Mouse (Mus musculus) midbrain, embryonic 10.5 days (tissue): ENCODE measurements around the gene Zfp273. TPM values are rescaled to one million over a fixed set of nuclear protein-coding genes. Genes with fewer than 3 reads are reported as not detected.
"Not testable (repeated sequence)": the region's sequence is repeated elsewhere in the genome, so short reads cannot be mapped to it uniquely, and the experiment has no call there.

ENCODE experiments used
- DNase-seq: peaks from one replicate; pipeline ENCODE4 v3.0.0-alpha.2; 2017; ENCODE audit warnings: low spot score
- H3K27ac ChIP-seq: fragments of 300-500 bp; sonication (generic); replicated peaks from 2 replicates; pipeline ENCODE4 v1.5.1; 2016; ENCODE audit warnings: mild to moderate bottlenecking
- H3K27me3 ChIP-seq: fragments of 300-500 bp; sonication (generic); 2 replicates; pipeline ENCODE4 v1.6.1; 2016; ENCODE audit warnings: low read depth, mild to moderate bottlenecking; ENCODE audit not compliant: poor library complexity, severe bottlenecking
- H3K36me3 ChIP-seq: fragments of 300-500 bp; sonication (generic); 2 replicates; pipeline ENCODE4 v1.6.1; 2016; ENCODE audit warnings: mild to moderate bottlenecking, moderate library complexity
- H3K4me1 ChIP-seq: fragments of 300-500 bp; sonication (generic); 2 replicates; pipeline ENCODE4 v1.6.1; 2016
- H3K4me3 ChIP-seq: fragments of 300-500 bp; sonication (generic); 2 replicates; pipeline ENCODE4 v1.5.1; 2016; ENCODE audit warnings: mild to moderate bottlenecking, moderate library complexity
- H3K9me3 ChIP-seq: fragments of 300-500 bp; sonication (generic); replicated peaks from 2 replicates; pipeline ENCODE4 v1.6.1; 2016; ENCODE audit warnings: mild to moderate bottlenecking
- WGBS: fragments of 180-500 bp; shearing (Covaris S2); methylation state at CpG from one replicate; pipeline ENCODE4 v1.1.7; 2016; 5-methylcytosine and 5-hydroxymethylcytosine counted together
- polyA plus RNA-seq: library from polyadenylated mRNA; unstranded; fragments of >200 nt; fragmentation: Nextera tagmentation; extraction: Ambion mirVana; gene quantifications from 2 replicates; pipeline ENCODE4 v1.2.1, GENCODE M21; 2016

The Zfp273 gene
- polyA plus RNA-seq, 1 experiment from 2014 or later = 6.3 TPM

- H3K36me3 ChIP-seq = no peaks in the 10 kb centered on the region
- WGBS = 0% methylated on average over 15 of the region's 19 CpGs
- H3K9me3 ChIP-seq = no peaks in the 10 kb centered on the region
- H3K27me3 ChIP-seq = no peaks in the 10 kb centered on the region
- DNase-seq = peak; percentile 68
- H3K4me3 ChIP-seq = peak overlapping the region; percentile 53
- H3K27ac ChIP-seq = peak overlapping the region; percentile 67
- peaks cover 10% of the 10 kb centered on the region for H3K4me1 ChIP-seq
These were observed 30.7 kb downstream of the Zfp273 start for GRCm38 (mm10) chr13:67844119-67844852.

DNA sequence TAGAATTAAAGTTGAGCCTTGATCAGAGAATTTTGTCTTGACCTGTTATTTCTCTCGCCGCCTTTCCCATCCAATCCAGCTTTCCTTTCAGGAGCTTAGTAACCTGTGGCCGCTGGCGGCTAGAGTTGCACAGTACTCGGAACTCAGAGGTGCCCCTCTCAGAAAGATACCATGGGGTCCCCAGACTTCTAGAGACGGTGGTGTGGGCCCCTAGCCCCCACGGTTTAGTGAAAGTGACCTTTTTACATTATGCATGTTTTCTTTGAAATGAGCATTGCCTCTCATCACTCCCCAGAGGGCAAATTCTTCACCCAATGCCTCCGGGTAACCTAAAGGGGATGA is 31.3 kb downstream of the Zfp273 start:
- Histone ChIP-seq H3K4me1 (peaks cover 10% of the 10 kb centered on the region), H3K9me3 (no peaks in the 10 kb centered on the region), H3K36me3 (no peaks in the 10 kb centered on the region), H3K4me3 (peak overlapping the region; percentile 53), H3K27me3 (no peaks in the 10 kb centered on the region), H3K27ac (no peak overlapping the region; the same call in 1 of the 2 replicates)
- no peak for DNase-seq
- WGBS = 19% methylated on average over 8 of the region's 8 CpGs

DNA sequence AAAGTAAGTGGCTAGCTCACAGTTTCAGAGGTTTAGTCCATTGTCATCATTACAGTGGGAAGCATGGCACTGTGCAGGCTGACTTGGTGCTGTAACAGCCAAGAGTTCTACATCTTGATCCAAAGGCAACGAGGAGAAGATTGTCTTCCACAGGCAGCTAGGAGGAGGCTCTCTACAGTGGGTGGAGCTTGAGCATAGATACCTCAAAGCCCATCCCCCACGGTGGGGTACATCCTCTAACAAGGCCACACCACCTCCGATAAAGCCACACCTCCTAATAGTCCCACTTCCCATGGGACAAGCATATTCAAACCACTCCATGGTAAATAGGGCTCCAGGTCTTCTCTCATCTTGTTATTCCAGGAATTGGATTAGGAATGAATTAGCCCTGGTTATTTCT is 36.8 kb downstream of the Zfp273 start:
- 78% methylated on average over 3 of the region's 3 CpGs for WGBS
- no peak overlapping the region for H3K27ac ChIP-seq
- no peaks in the 10 kb centered on the region for H3K27me3 ChIP-seq
- H3K4me3 ChIP-seq = no peak overlapping the region
- DNase-seq = no peak
- H3K9me3 ChIP-seq = no peaks in the 10 kb centered on the region
- no peaks in the 10 kb centered on the region for H3K36me3 ChIP-seq
- no peaks in the 10 kb centered on the region for H3K4me1 ChIP-seq

GRCm38 (mm10) chr13:67853130-67853529 is 39.6 kb downstream of the Zfp273 start:
- no peaks in the 10 kb centered on the region for H3K4me1 ChIP-seq
- no peaks in the 10 kb centered on the region for H3K27me3 ChIP-seq
- WGBS = 81% methylated on average over 6 of the region's 6 CpGs

DNA sequence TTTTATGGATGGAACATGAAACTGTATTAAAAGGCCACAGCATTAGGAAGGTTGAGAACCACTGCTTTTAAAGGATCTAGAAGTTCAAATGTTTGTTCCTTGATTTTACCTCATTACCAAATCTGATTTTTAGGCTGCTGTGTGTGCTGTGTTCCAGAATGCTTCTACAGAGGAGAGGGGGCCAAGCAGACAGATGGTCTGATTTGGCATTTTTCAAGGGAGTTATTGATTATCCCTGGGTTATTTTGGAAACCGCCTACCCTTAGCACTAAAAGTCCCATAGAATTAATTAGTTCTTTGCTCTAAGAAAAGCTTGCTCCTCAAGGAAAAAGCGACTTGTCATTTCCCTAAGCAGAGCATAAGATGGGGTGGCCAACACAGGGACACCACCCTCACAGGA is 40.4 kb downstream of the Zfp273 start:
- no peaks in the 10 kb centered on the region for H3K27me3 ChIP-seq
- H3K36me3 ChIP-seq = no peaks in the 10 kb centered on the region
- WGBS = 75% methylated on average over 2 of the region's 2 CpGs
- H3K27ac ChIP-seq = no peak overlapping the region
- no peaks in the 10 kb centered on the region for H3K4me1 ChIP-seq
- H3K9me3 ChIP-seq = no peaks in the 10 kb centered on the region
- H3K4me3 ChIP-seq = no peak overlapping the region
- no peak for DNase-seq

More at GRCm38 (mm10) chr13:67853130-67853529, 39.6 kb downstream of the Zfp273 start:
- Histone ChIP-seq H3K4me3 (no peak overlapping the region), H3K9me3 (no peaks in the 10 kb centered on the region), H3K36me3 (no peaks in the 10 kb centered on the region), H3K27ac (no peak overlapping the region)
- no peak for DNase-seq

- no peak overlapping the region for H3K4me3 ChIP-seq
- DNase-seq = no peak
- no peaks in the 10 kb centered on the region for H3K36me3 ChIP-seq
- no peaks in the 10 kb centered on the region for H3K27me3 ChIP-seq
- H3K4me1 ChIP-seq = no peaks in the 10 kb centered on the region
- 8% methylated on average over 1 of the region's 1 CpGs for WGBS
- H3K27ac ChIP-seq = no peak overlapping the region
- H3K9me3 ChIP-seq = no peaks in the 10 kb centered on the region
These were observed 43.8 kb downstream of the Zfp273 start for GRCm38 (mm10) chr13:67857317-67857716.

DNA sequence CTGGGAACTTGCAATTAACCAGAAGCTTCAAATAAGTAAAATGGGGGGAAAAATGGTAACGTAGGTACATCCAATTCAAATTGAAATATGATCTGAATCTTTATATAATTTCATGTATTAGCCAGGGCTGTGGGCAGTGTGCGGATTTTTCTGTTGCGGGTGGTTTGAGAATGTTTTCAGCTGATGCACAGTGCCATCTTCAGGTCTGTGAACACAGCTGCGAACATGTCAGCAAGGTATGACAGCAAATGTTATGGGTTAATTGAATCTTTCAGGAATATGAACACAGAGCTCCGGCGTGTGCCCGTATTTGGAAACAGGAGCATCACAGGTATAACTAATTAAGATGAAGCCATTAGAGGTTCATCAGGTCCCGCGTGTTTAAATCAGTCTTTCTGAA is 49.0 kb downstream of the Zfp273 start:
- Histone ChIP-seq H3K36me3 (no peaks in the 10 kb centered on the region), H3K27me3 (no peaks in the 10 kb centered on the region), H3K4me3 (no peak overlapping the region), H3K27ac (no peak overlapping the region), H3K4me1 (no peaks in the 10 kb centered on the region), H3K9me3 (no peaks in the 10 kb centered on the region)
- 84% methylated on average over 9 of the region's 9 CpGs for WGBS
- no peak for DNase-seq

- Histone ChIP-seq H3K27ac (no peak within 1 kb of the TSS), H3K4me3 (no peak within 1 kb of the TSS), H3K9me3 (no peaks in the 10 kb centered on the region), H3K36me3 (no peaks in the 10 kb centered on the region), H3K27me3 (no peaks in the 10 kb centered on the region), H3K4me1 (no peaks in the 10 kb centered on the region)
- WGBS = 88% methylated on average over 11 of the region's 11 CpGs
- no peak for DNase-seq
These were observed 49.5 kb downstream of the Zfp273 start, which contains the start of gene BC048507 for GRCm38 (mm10) chr13:67863026-67863425. BC048507 (plus strand) TSS chr13:67863326.

- no peak overlapping the region for H3K4me3 ChIP-seq
- H3K27me3 ChIP-seq = no peaks in the 10 kb centered on the region
- no peaks in the 10 kb centered on the region for H3K9me3 ChIP-seq
- no peak overlapping the region for H3K27ac ChIP-seq
- 53% methylated on average over 5 of the region's 5 CpGs for WGBS
- DNase-seq = no peak
- no peaks in the 10 kb centered on the region for H3K36me3 ChIP-seq
- no peaks in the 10 kb centered on the region for H3K4me1 ChIP-seq
These were observed 51.3 kb downstream of the Zfp273 start for GRCm38 (mm10) chr13:67864764-67865350.

DNA sequence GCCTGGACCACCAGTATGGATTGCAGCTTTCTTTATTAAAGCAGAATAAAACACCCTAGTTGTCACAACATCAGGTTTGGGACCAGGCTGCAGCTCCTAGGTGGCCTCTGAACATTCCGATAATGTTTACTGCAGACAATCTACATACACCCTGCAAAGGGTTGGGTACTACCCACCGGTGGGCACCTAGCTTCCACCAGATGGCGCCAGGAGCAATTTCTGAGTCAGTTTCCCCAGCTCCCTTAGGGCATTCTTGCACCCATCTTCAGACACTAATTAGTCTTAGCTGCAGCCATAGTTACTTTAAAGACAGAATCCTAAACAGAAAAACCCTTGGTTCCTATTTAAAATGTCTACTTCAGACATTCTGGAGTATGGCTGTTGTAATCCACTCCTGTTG is 54.4 kb downstream of the Zfp273 start:
- Histone ChIP-seq H3K4me1 (no peaks in the 10 kb centered on the region), H3K27ac (no peak overlapping the region), H3K36me3 (no peaks in the 10 kb centered on the region), H3K27me3 (no peaks in the 10 kb centered on the region), H3K4me3 (no peak overlapping the region), H3K9me3 (peaks cover 12% of the 10 kb centered on the region; the same call in 1 of the 2 replicates)
- 32% methylated on average over 3 of the region's 3 CpGs for WGBS
- no peak for DNase-seq

DNA sequence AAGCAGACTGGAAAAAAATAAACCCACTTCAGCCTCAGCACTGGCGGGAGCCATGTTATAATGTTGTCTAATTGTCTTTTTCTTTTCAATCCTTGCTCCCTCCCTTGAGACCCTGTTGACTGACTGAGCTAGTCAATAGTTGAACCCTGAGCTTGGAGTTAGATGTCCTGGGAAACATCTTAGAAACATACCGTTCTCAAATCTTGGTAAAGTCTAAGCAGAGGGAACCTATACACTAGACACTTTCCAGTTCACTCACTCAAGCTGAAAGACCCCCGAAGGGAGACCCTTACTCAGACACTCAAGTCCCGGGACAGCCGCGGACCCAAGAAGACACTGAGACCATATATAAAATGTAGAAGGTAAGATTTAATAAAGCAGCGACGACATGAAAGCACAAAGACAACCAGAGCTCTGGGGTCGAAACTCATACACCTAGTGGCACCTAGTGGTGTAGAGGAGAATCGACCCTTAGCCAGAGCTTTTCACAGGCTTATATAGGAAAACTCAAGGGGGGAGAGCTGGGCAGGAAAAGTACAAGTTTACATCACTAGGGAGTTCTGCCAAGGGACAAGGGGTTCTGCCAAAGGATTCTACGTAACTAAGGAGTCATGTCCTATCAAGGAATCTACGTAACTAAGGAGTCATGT is 62.6 kb downstream of the Zfp273 start:
- not testable (repeated sequence) for H3K27ac ChIP-seq, H3K36me3 ChIP-seq, H3K4me3 ChIP-seq, DNase-seq, H3K27me3 ChIP-seq, H3K9me3 ChIP-seq, H3K4me1 ChIP-seq
- WGBS = 44% methylated on average over 8 of the region's 12 CpGs
